Mouse (Mus musculus): ENCODE measurements around the gene Hoxb8. TPM values are rescaled to one million over a fixed set of nuclear protein-coding genes. Genes with fewer than 3 reads are reported as not detected.

Hoxb8 gene
- polyA plus RNA-seq, 1 experiment from 2014 or later: 1.4 TPM

- WGBS: 7% methylated on average over 9 of the region's 9 CpGs
- ATAC-seq (ENCODE audit: insufficient read depth): no peak
- Histone ChIP-seq H3K4me3 (ENCODE audit: low read depth, low read length) (peak overlapping the region; percentile 48), H3K4me1 (ENCODE audit: insufficient read depth) (0 out of 2 replicates have a peak, but pooled peaks cover 3% of the 10 kb centered on the region), H3K9me3 (ENCODE audit: low read depth, low read length) (no peaks in the 10 kb centered on the region), H3K36me3 (ENCODE audit: insufficient read depth) (no peaks in the 10 kb centered on the region), H3K9ac (peak overlapping the region; percentile 56), H3K4me2 (peak overlapping the region; percentile 86), H3K27ac (ENCODE audit: low read depth) (peak overlapping the region; percentile 63; the same call in 1 of the 2 replicates), H3K27me3 (ENCODE audit: insufficient read depth, low read length) (peaks cover 88% of the 10 kb centered on the region)
- no peak for DNase-seq
- TF ChIP-seq CTCF (IDR thresholded peaks at IDR 0.05; ENCODE audit: low read depth): no peak
Measured at GRCm38 (mm10) chr11:96287411-96287810, 5.7 kb downstream of the Hoxb8 start.

GRCm38 (mm10) chr11:96288455-96289221, 6.9 kb downstream of the Hoxb8 start:
- ATAC-seq (ENCODE audit: insufficient read depth) (no peak), DNase-seq (no peak)
- Histone ChIP-seq H3K4me3 (ENCODE audit: low read depth, low read length) (no peak overlapping the region), H3K27me3 (ENCODE audit: insufficient read depth, low read length) (peaks cover 89% of the 10 kb centered on the region), H3K36me3 (ENCODE audit: insufficient read depth) (no peaks in the 10 kb centered on the region), H3K9ac (no peak overlapping the region), H3K4me1 (ENCODE audit: insufficient read depth) (0 out of 2 replicates have a peak, but pooled peaks cover 3% of the 10 kb centered on the region), H3K27ac (ENCODE audit: low read depth) (no peak overlapping the region), H3K9me3 (ENCODE audit: low read depth, low read length) (no peaks in the 10 kb centered on the region), H3K4me2 (no peak overlapping the region)
- no peak for TF ChIP-seq CTCF (IDR thresholded peaks at IDR 0.05; ENCODE audit: low read depth)
- WGBS: 24% methylated on average over 1 of the region's 1 CpGs

- 26% methylated on average over 21 of the region's 21 CpGs for WGBS
- H3K27ac ChIP-seq (ENCODE audit: low read depth): no peak overlapping the region
- peaks cover 89% of the 10 kb centered on the region for H3K27me3 ChIP-seq (ENCODE audit: insufficient read depth, low read length)
Measured at GRCm38 (mm10) chr11:96289293-96289692, 7.6 kb downstream of the Hoxb8 start.

GRCm38 (mm10) chr11:96289837-96290236, 8.1 kb downstream of the Hoxb8 start:
- no peak for ATAC-seq (ENCODE audit: insufficient read depth)
- Histone ChIP-seq H3K4me1 (ENCODE audit: insufficient read depth) (0 out of 2 replicates have a peak, but pooled peaks cover 7% of the 10 kb centered on the region), H3K27ac (ENCODE audit: low read depth) (no peak overlapping the region), H3K4me2 (no peak overlapping the region), H3K36me3 (ENCODE audit: insufficient read depth) (no peaks in the 10 kb centered on the region), H3K9me3 (ENCODE audit: low read depth, low read length) (no peaks in the 10 kb centered on the region), H3K9ac (no peak overlapping the region), H3K4me3 (ENCODE audit: low read depth, low read length) (no peak overlapping the region), H3K27me3 (ENCODE audit: insufficient read depth, low read length) (peaks cover 91% of the 10 kb centered on the region)
- WGBS: 27% methylated on average over 6 of the region's 6 CpGs
- no peak for DNase-seq
- no peak for TF ChIP-seq CTCF (IDR thresholded peaks at IDR 0.05; ENCODE audit: low read depth)

More at GRCm38 (mm10) chr11:96289293-96289692, 7.6 kb downstream of the Hoxb8 start:
- Histone ChIP-seq H3K9ac (no peak overlapping the region), H3K4me2 (no peak overlapping the region), H3K4me3 (ENCODE audit: low read depth, low read length) (no peak overlapping the region), H3K36me3 (ENCODE audit: insufficient read depth) (no peaks in the 10 kb centered on the region), H3K4me1 (ENCODE audit: insufficient read depth) (0 out of 2 replicates have a peak, but pooled peaks cover 3% of the 10 kb centered on the region), H3K9me3 (ENCODE audit: low read depth, low read length) (no peaks in the 10 kb centered on the region)
- no peak for TF ChIP-seq CTCF (IDR thresholded peaks at IDR 0.05; ENCODE audit: low read depth)
- no peak for DNase-seq
- no peak for ATAC-seq (ENCODE audit: insufficient read depth)

- Histone ChIP-seq H3K4me1 (ENCODE audit: insufficient read depth) (0 out of 2 replicates have a peak, but pooled peaks cover 7% of the 10 kb centered on the region), H3K4me3 (ENCODE audit: low read depth, low read length) (no peak overlapping the region), H3K36me3 (ENCODE audit: insufficient read depth) (no peaks in the 10 kb centered on the region), H3K9me3 (ENCODE audit: low read depth, low read length) (no peaks in the 10 kb centered on the region), H3K4me2 (no peak overlapping the region), H3K27me3 (ENCODE audit: insufficient read depth, low read length) (peaks cover 92% of the 10 kb centered on the region), H3K27ac (ENCODE audit: low read depth) (no peak overlapping the region), H3K9ac (no peak overlapping the region)
- ATAC-seq (ENCODE audit: insufficient read depth): no peak
- no peak for DNase-seq
- 34% methylated on average over 17 of the region's 17 CpGs for WGBS
- no peak for TF ChIP-seq CTCF (IDR thresholded peaks at IDR 0.05; ENCODE audit: low read depth)
Measured at GRCm38 (mm10) chr11:96290705-96291355, 9.1 kb downstream of the Hoxb8 start.

- Histone ChIP-seq H3K36me3 (ENCODE audit: insufficient read depth) (no peaks in the 10 kb centered on the region), H3K4me2 (peak within 1 kb of the TSS; percentile 61; the same call in 1 of the 2 replicates), H3K9ac (no peak within 1 kb of the TSS), H3K4me1 (ENCODE audit: insufficient read depth) (0 out of 2 replicates have a peak, but pooled peaks cover 7% of the 10 kb centered on the region), H3K27me3 (ENCODE audit: insufficient read depth, low read length) (peaks cover 94% of the 10 kb centered on the region), H3K9me3 (ENCODE audit: low read depth, low read length) (no peaks in the 10 kb centered on the region), H3K4me3 (ENCODE audit: low read depth, low read length) (peak within 1 kb of the TSS; percentile 23), H3K27ac (ENCODE audit: low read depth) (no peak within 1 kb of the TSS)
- DNase-seq: no peak
- WGBS: 9% methylated on average over 22 of the region's 22 CpGs
- no peak for ATAC-seq (ENCODE audit: insufficient read depth)
- no peak for TF ChIP-seq CTCF (IDR thresholded peaks at IDR 0.05; ENCODE audit: low read depth)
Measured at GRCm38 (mm10) chr11:96291681-96292564, 10.2 kb downstream of the Hoxb8 start, which contains the start of gene Hoxb6. Hoxb6 (plus strand) TSS chr11:96292476.
